Mouse (Mus musculus): ENCODE measurements around the gene Gcsam.

Gene Gcsam

GRCm38 (mm10) chr16:45651497-45651896 lies 41.3 kb downstream of the Gcsam start:
- no peak for DNase-seq (ENCODE audit: low spot score)

GRCm38 (mm10) chr16:45653009-45653933 lies 43.1 kb downstream of the Gcsam start:
- no peak for DNase-seq (ENCODE audit: low spot score)

GRCm38 (mm10) chr16:45653934-45654332 lies 43.8 kb downstream of the Gcsam start, which contains the start of gene BC016579:
Gene BC016579, minus strand, starts transcription at chr16:45654068.
- no peak for DNase-seq (ENCODE audit: low spot score)

- no peak for DNase-seq (ENCODE audit: low spot score)
These were observed 44.3 kb downstream of the Gcsam start for GRCm38 (mm10) chr16:45654465-45654864.

GRCm38 (mm10) chr16:45657574-45658159 lies 47.5 kb downstream of the Gcsam start:
- DNase-seq (ENCODE audit: low spot score) = no peak

- no peak for DNase-seq (ENCODE audit: low spot score)
These were observed 48.1 kb downstream of the Gcsam start for GRCm38 (mm10) chr16:45658248-45658647.

GRCm38 (mm10) chr16:45659596-45659995 lies 49.4 kb downstream of the Gcsam start:
- peak; percentile 12 for DNase-seq (ENCODE audit: low spot score)

GRCm38 (mm10) chr16:45662381-45662780 lies 52.2 kb downstream of the Gcsam start:
- no peak for DNase-seq (ENCODE audit: low spot score)

- no peak for DNase-seq (ENCODE audit: low spot score)
These were observed 56.0 kb downstream of the Gcsam start for GRCm38 (mm10) chr16:45666136-45666535.

- DNase-seq (ENCODE audit: low spot score) = no peak
These were observed 58.0 kb downstream of the Gcsam start for GRCm38 (mm10) chr16:45668178-45668577.

GRCm38 (mm10) chr16:45670005-45670404 lies 59.8 kb downstream of the Gcsam start:
- DNase-seq (ENCODE audit: low spot score) = no peak
